Mouse (Mus musculus): ENCODE measurements around the gene Ros1. TPM values are rescaled to one million over a fixed set of nuclear protein-coding genes. Genes with fewer than 3 reads are reported as not detected.

Ros1 gene
- polyA plus RNA-seq, 1 experiment from 2014 or later = not detected

GRCm38 (mm10) chr10:52048287-52048686 lies 146.8 kb downstream of the Ros1 start:
- H3K4me3 ChIP-seq (ENCODE audit: inconsistent target) = no peak overlapping the region
- no peaks in the 10 kb centered on the region for H3K36me3 ChIP-seq (ENCODE audit: inconsistent target)
- H3K79me2 ChIP-seq (ENCODE audit: inconsistent target) = no peaks in the 10 kb centered on the region
- 26% methylated on average over 3 of the region's 3 CpGs for WGBS (ENCODE audit: missing documents)
- no peak overlapping the region for H3K27ac ChIP-seq

GRCm38 (mm10) chr10:52043086-52043485 lies 152.0 kb downstream of the Ros1 start:
- Histone ChIP-seq H3K27ac (no peak overlapping the region), H3K79me2 (ENCODE audit: inconsistent target) (no peaks in the 10 kb centered on the region), H3K36me3 (ENCODE audit: inconsistent target) (no peaks in the 10 kb centered on the region), H3K4me3 (ENCODE audit: inconsistent target) (no peak overlapping the region)
- 95% methylated on average over 5 of the region's 5 CpGs for WGBS (ENCODE audit: missing documents)

- Histone ChIP-seq H3K79me2 (ENCODE audit: inconsistent target) (no peaks in the 10 kb centered on the region), H3K27ac (no peak overlapping the region), H3K36me3 (ENCODE audit: inconsistent target) (no peaks in the 10 kb centered on the region), H3K4me3 (ENCODE audit: inconsistent target) (no peak overlapping the region)
- WGBS (ENCODE audit: missing documents) = 70% methylated on average over 1 of the region's 1 CpGs
Measured at GRCm38 (mm10) chr10:52039392-52039791, 155.7 kb downstream of the Ros1 start.

- Histone ChIP-seq H3K79me2 (ENCODE audit: inconsistent target) (no peaks in the 10 kb centered on the region), H3K4me3 (ENCODE audit: inconsistent target) (no peak overlapping the region), H3K27ac (no peak overlapping the region), H3K36me3 (ENCODE audit: inconsistent target) (no peaks in the 10 kb centered on the region)
Measured at GRCm38 (mm10) chr10:52033729-52034128, 161.3 kb downstream of the Ros1 start.

- 9% methylated on average over 10 of the region's 10 CpGs for WGBS (ENCODE audit: missing documents)
- no peak overlapping the region for H3K27ac ChIP-seq
- H3K79me2 ChIP-seq (ENCODE audit: inconsistent target) = no peaks in the 10 kb centered on the region
- H3K36me3 ChIP-seq (ENCODE audit: inconsistent target) = no peaks in the 10 kb centered on the region
- no peak overlapping the region for H3K4me3 ChIP-seq (ENCODE audit: inconsistent target)
Measured at GRCm38 (mm10) chr10:52029421-52030080, 165.5 kb downstream of the Ros1 start.

GRCm38 (mm10) chr10:52028561-52029370 lies 166.3 kb downstream of the Ros1 start:
- Histone ChIP-seq H3K27ac (no peak overlapping the region), H3K36me3 (ENCODE audit: inconsistent target) (no peaks in the 10 kb centered on the region), H3K79me2 (ENCODE audit: inconsistent target) (no peaks in the 10 kb centered on the region), H3K4me3 (ENCODE audit: inconsistent target) (no peak overlapping the region)
- 4% methylated on average over 11 of the region's 11 CpGs for WGBS (ENCODE audit: missing documents)

- H3K36me3 ChIP-seq (ENCODE audit: inconsistent target) = no peaks in the 10 kb centered on the region
- 7% methylated on average over 65 of the region's 68 CpGs for WGBS (ENCODE audit: missing documents)
- no peak overlapping the region for H3K4me3 ChIP-seq (ENCODE audit: inconsistent target)
- H3K79me2 ChIP-seq (ENCODE audit: inconsistent target) = no peaks in the 10 kb centered on the region
- H3K27ac ChIP-seq = no peak overlapping the region
Measured at GRCm38 (mm10) chr10:52027161-52028035, 167.6 kb downstream of the Ros1 start.

GRCm38 (mm10) chr10:52025821-52026220 lies 169.2 kb downstream of the Ros1 start:
- no peaks in the 10 kb centered on the region for H3K79me2 ChIP-seq (ENCODE audit: inconsistent target)
- H3K36me3 ChIP-seq (ENCODE audit: inconsistent target) = no peaks in the 10 kb centered on the region
- no peak overlapping the region for H3K27ac ChIP-seq
- WGBS (ENCODE audit: missing documents) = 14% methylated on average over 7 of the region's 7 CpGs
- no peak overlapping the region for H3K4me3 ChIP-seq (ENCODE audit: inconsistent target)

- WGBS (ENCODE audit: missing documents) = 0% methylated on average over 1 of the region's 1 CpGs
- Histone ChIP-seq H3K36me3 (ENCODE audit: inconsistent target) (no peaks in the 10 kb centered on the region), H3K79me2 (ENCODE audit: inconsistent target) (no peaks in the 10 kb centered on the region)
Measured at GRCm38 (mm10) chr10:52025291-52025690, 169.8 kb downstream of the Ros1 start.

GRCm38 (mm10) chr10:52024053-52024410 lies 171.0 kb downstream of the Ros1 start:
- no peak overlapping the region for H3K4me3 ChIP-seq (ENCODE audit: inconsistent target)
- H3K27ac ChIP-seq = no peak overlapping the region
- no peaks in the 10 kb centered on the region for H3K36me3 ChIP-seq (ENCODE audit: inconsistent target)
- H3K79me2 ChIP-seq (ENCODE audit: inconsistent target) = no peaks in the 10 kb centered on the region
- 28% methylated on average over 2 of the region's 2 CpGs for WGBS (ENCODE audit: missing documents)

More at GRCm38 (mm10) chr10:52025291-52025690, 169.8 kb downstream of the Ros1 start:
- no peak overlapping the region for H3K4me3 ChIP-seq (ENCODE audit: inconsistent target)
- H3K27ac ChIP-seq = no peak overlapping the region

GRCm38 (mm10) chr10:52023213-52024052 lies 171.6 kb downstream of the Ros1 start:
- Histone ChIP-seq H3K36me3 (ENCODE audit: inconsistent target) (no peaks in the 10 kb centered on the region), H3K4me3 (ENCODE audit: inconsistent target) (no peak overlapping the region), H3K27ac (no peak overlapping the region), H3K79me2 (ENCODE audit: inconsistent target) (no peaks in the 10 kb centered on the region)
- WGBS (ENCODE audit: missing documents) = 10% methylated on average over 17 of the region's 17 CpGs

GRCm38 (mm10) chr10:52022413-52023212 lies 172.4 kb downstream of the Ros1 start, which contains the start of gene Vgll2:
TSS of gene Vgll2 (plus strand) at chr10:52022502.
- Histone ChIP-seq H3K36me3 (ENCODE audit: inconsistent target) (no peaks in the 10 kb centered on the region), H3K27ac (no peak within 1 kb of the TSS), H3K4me3 (ENCODE audit: inconsistent target) (no peak within 1 kb of the TSS), H3K79me2 (ENCODE audit: inconsistent target) (no peaks in the 10 kb centered on the region)
- whole genome bisulfite sequencing (ENCODE audit: missing documents) = 3% methylated on average over 51 of the region's 60 CpGs

GRCm38 (mm10) chr10:52021736-52022394 lies 173.2 kb downstream of the Ros1 start:
- WGBS (ENCODE audit: missing documents) = 6% methylated on average over 13 of the region's 15 CpGs
- Histone ChIP-seq H3K36me3 (ENCODE audit: inconsistent target) (no peaks in the 10 kb centered on the region), H3K27ac (no peak overlapping the region), H3K79me2 (ENCODE audit: inconsistent target) (no peaks in the 10 kb centered on the region), H3K4me3 (ENCODE audit: inconsistent target) (no peak overlapping the region)

Measured in macrophage (primary cell).